Mouse (Mus musculus): ENCODE data around the gene Cyp8b1.

- TF ChIP-seq CTCF (conservative IDR thresholded peaks at IDR 0.05; ENCODE audit: low read length) = no peak
- no peak for TF ChIP-seq NANOG (IDR thresholded peaks at IDR 0.05; ENCODE audit: borderline replicate concordance, low read length)
- no peak for TF ChIP-seq POU5F1 (IDR thresholded peaks at IDR 0.05; ENCODE audit: borderline replicate concordance, low read length)
These were observed 1.0 kb downstream of the Cyp8b1 start for GRCm38 (mm10) chr9:121915056-121915455.

Measured in E14TG2a.4 (cell line).